Mouse (Mus musculus) gastrocnemius, adult 18-20 months (tissue): ENCODE data around the gene Zfp488. TPM values are rescaled to one million over a fixed set of nuclear protein-coding genes. Genes with fewer than 3 reads are reported as not detected.
A peak's percentile ranks its signal among the peaks of the same experiment; 100 is the strongest.

Experiments used
- DNase-seq: peaks from one replicate; pipeline ENCODE4 v3.0.0; 2021; ENCODE audit warnings: low spot score
- long read RNA-seq, 2 experiments: library from polyadenylated mRNA; stranded (forward); transcript quantifications; one replicate each; pipeline ENCODE4 v2.0.0; 2021
- total RNA-seq, 2 experiments: library from RNA; stranded (reverse); gene quantifications; 2 replicates each; pipeline ENCODE4 v1.2.3; 2021

Zfp488 gene
- total RNA-seq, result not detected
- long read RNA-seq, experiment 1, result 0 reads
- long read RNA-seq, experiment 2, result 0 reads

- DNase-seq, result no peak
These were observed at the start of gene Zfp488 for GRCm38 (mm10) chr14:33978604-33979059. TSS of gene Zfp488 (minus strand) at chr14:33978764.

- DNase-seq, result no peak
These were observed 48.1 kb upstream of the Zfp488 start for GRCm38 (mm10) chr14:34026710-34027109.

- no peak for DNase-seq
These were observed 38.4 kb upstream of the Zfp488 start for GRCm38 (mm10) chr14:34016938-34017337.

GRCm38 (mm10) chr14:34016381-34016780 is 37.8 kb upstream of the Zfp488 start, which contains the start of gene Gm5460:
TSS of gene Gm5460 (plus strand) at chr14:34016758.
- no peak for DNase-seq

GRCm38 (mm10) chr14:34015063-34015462 is 36.5 kb upstream of the Zfp488 start, which contains the start of gene Gm30083:
TSS of gene Gm30083 (minus strand) at chr14:34015182.
- no peak for DNase-seq

- no peak for DNase-seq
These were observed 23.8 kb upstream of the Zfp488 start for GRCm38 (mm10) chr14:34002358-34002757.

GRCm38 (mm10) chr14:34001445-34001844 is 22.9 kb upstream of the Zfp488 start:
- DNase-seq, result no peak

GRCm38 (mm10) chr14:34000076-34000475 is 21.5 kb upstream of the Zfp488 start:
- DNase-seq, result no peak

GRCm38 (mm10) chr14:33997427-33997826 is 18.9 kb upstream of the Zfp488 start:
- no peak for DNase-seq

GRCm38 (mm10) chr14:33993521-33994289 is 15.1 kb upstream of the Zfp488 start:
- no peak for DNase-seq

GRCm38 (mm10) chr14:33993051-33993450 is 14.5 kb upstream of the Zfp488 start:
- no peak for DNase-seq

- no peak for DNase-seq
These were observed 13.4 kb upstream of the Zfp488 start for GRCm38 (mm10) chr14:33991971-33992370.

GRCm38 (mm10) chr14:33989201-33989600 is 10.6 kb upstream of the Zfp488 start:
- no peak for DNase-seq

GRCm38 (mm10) chr14:33977748-33978147 is 816 bp downstream of the Zfp488 start:
- DNase-seq, result no peak

GRCm38 (mm10) chr14:33974752-33975151 is 3.8 kb downstream of the Zfp488 start:
- no peak for DNase-seq

GRCm38 (mm10) chr14:33972679-33973078 is 5.9 kb downstream of the Zfp488 start:
- DNase-seq, result no peak

GRCm38 (mm10) chr14:33965675-33966074 is 12.9 kb downstream of the Zfp488 start:
- DNase-seq, result no peak

- DNase-seq, result peak; percentile 29
These were observed 19.2 kb downstream of the Zfp488 start for GRCm38 (mm10) chr14:33959341-33959740.

- DNase-seq, result no peak
These were observed 19.7 kb downstream of the Zfp488 start for GRCm38 (mm10) chr14:33958841-33959240.

- DNase-seq, result no peak
These were observed 20.4 kb downstream of the Zfp488 start for GRCm38 (mm10) chr14:33958186-33958585.

- no peak for DNase-seq
These were observed 22.5 kb downstream of the Zfp488 start for GRCm38 (mm10) chr14:33956055-33956454.

- DNase-seq, result no peak
These were observed 24.8 kb downstream of the Zfp488 start, which contains the start of gene Rbp3 for GRCm38 (mm10) chr14:33953761-33954160. TSS of gene Rbp3 (plus strand) at chr14:33954003.
